ENCODE assay signal across 14 mouse cellular contexts in genomic region chr8:125716613-125717012, GRCm38 (mm10). TPM values are rescaled to one million over a fixed set of nuclear protein-coding genes. Genes with fewer than 3 reads are reported as not detected.
DNase-seq lines count a peak whose midpoint lies in the region; ATAC-seq and TF ChIP-seq lines count a peak whose summit lies in the region.
"Had no signal": no experiment of that assay in that cellular context is flagged by ENCODE, and none has a peak within 500 bp of the region (broad histone marks: within the 10 kb centered on the region; RNA-seq: fewer than 3 reads in every experiment).

No protein-coding gene starts in this region.

- no peak overlapping the region for H3K4me2 ChIP-seq in forebrain, embryonic 13.5 days
- no peak overlapping the region for H3K4me2 ChIP-seq in forebrain, postnatal 0 days (ENCODE audit: low read depth)
- no peak overlapping the region for H3K4me2 ChIP-seq in neural tube, embryonic 14.5 days (ENCODE audit: low read depth, low read length)
- H3K4me2 ChIP-seq: limb, embryonic 12.5 days; liver, embryonic 15.5 days had no signal

- ATAC-seq in forebrain, embryonic 13.5 days: no peak
- no peak for ATAC-seq in forebrain, postnatal 0 days
- ATAC-seq in neural tube, embryonic 14.5 days (ENCODE audit: low read depth): no peak
- no peak for ATAC-seq in megakaryocyte progenitor cell, adult 5-6 weeks (replicated peaks; ENCODE audit: poor library complexity)
- ATAC-seq: inflammation-experienced regulatory T-cells, adult 6 months had no signal

- no peak for TF ChIP-seq CTCF in forebrain, postnatal 0 days (IDR thresholded peaks at IDR 0.05; ENCODE audit: low read depth)

- H3K9me3 ChIP-seq in forebrain, embryonic 13.5 days (replicated peaks): no peaks in the 10 kb centered on the region
- no peaks in the 10 kb centered on the region for H3K9me3 ChIP-seq in forebrain, postnatal 0 days (ENCODE audit: low read length)
- no peaks in the 10 kb centered on the region for H3K9me3 ChIP-seq in neural tube, embryonic 14.5 days (ENCODE audit: control insufficient read depth, low read length)
- H3K9me3 ChIP-seq: limb, embryonic 12.5 days; liver, embryonic 15.5 days had no signal

- no peak overlapping the region for H3K4me3 ChIP-seq in forebrain, embryonic 13.5 days
- no peak overlapping the region for H3K4me3 ChIP-seq in forebrain, postnatal 0 days (ENCODE audit: low read depth, low read length)
- H3K4me3 ChIP-seq in neural tube, embryonic 14.5 days (ENCODE audit: low read depth, low read length): no peak overlapping the region
- H3K4me3 ChIP-seq: limb, embryonic 12.5 days; liver, embryonic 15.5 days; myocyte had no signal

- 41% methylated on average over 7 of the region's 7 CpGs for WGBS in forebrain, embryonic 13.5 days
- 26% methylated on average over 7 of the region's 7 CpGs for WGBS in forebrain, postnatal 0 days
- WGBS in neural tube, embryonic 14.5 days: 18% methylated on average over 7 of the region's 7 CpGs

- peak overlapping the region; percentile 31; the same call in 1 of the 2 replicates for H3K27ac ChIP-seq in forebrain, embryonic 13.5 days
- no peak overlapping the region for H3K27ac ChIP-seq in forebrain, postnatal 0 days (ENCODE audit: low read depth, low read length)
- 0 out of 2 replicates have a peak overlapping the region, but pooled peaks have one; percentile 28 for H3K27ac ChIP-seq in neural tube, embryonic 14.5 days (ENCODE audit: low read depth, low read length)
- H3K27ac ChIP-seq: limb, embryonic 12.5 days; liver, embryonic 15.5 days had no signal

- H3K36me3 ChIP-seq in forebrain, embryonic 13.5 days (ENCODE audit: poor library complexity, severe bottlenecking): no peaks in the 10 kb centered on the region
- no peaks in the 10 kb centered on the region for H3K36me3 ChIP-seq in forebrain, postnatal 0 days (ENCODE audit: insufficient read depth)
- no peaks in the 10 kb centered on the region for H3K36me3 ChIP-seq in neural tube, embryonic 14.5 days (ENCODE audit: control insufficient read depth, insufficient read depth, low read length)
- H3K36me3 ChIP-seq: limb, embryonic 12.5 days; liver, embryonic 15.5 days had no signal

- no peaks in the 10 kb centered on the region for H3K27me3 ChIP-seq in forebrain, embryonic 13.5 days
- no peaks in the 10 kb centered on the region for H3K27me3 ChIP-seq in forebrain, postnatal 0 days (ENCODE audit: insufficient read depth, low read length)
- no peaks in the 10 kb centered on the region for H3K27me3 ChIP-seq in neural tube, embryonic 14.5 days (ENCODE audit: control insufficient read depth, insufficient read depth, low read length)
- H3K27me3 ChIP-seq: limb, embryonic 12.5 days; liver, embryonic 15.5 days had no signal

- H3K4me1 ChIP-seq in forebrain, embryonic 13.5 days: peaks cover 8% of the 10 kb centered on the region
- no peaks in the 10 kb centered on the region for H3K4me1 ChIP-seq in forebrain, postnatal 0 days (ENCODE audit: insufficient read depth)
- peaks cover 9% of the 10 kb centered on the region; the same call in 1 of the 2 replicates for H3K4me1 ChIP-seq in neural tube, embryonic 14.5 days (ENCODE audit: control insufficient read depth, insufficient read depth, low read length)

- H3K9ac ChIP-seq in forebrain, embryonic 13.5 days: no peak overlapping the region
- H3K9ac ChIP-seq in forebrain, postnatal 0 days: no peak overlapping the region
- no peak overlapping the region for H3K9ac ChIP-seq in neural tube, embryonic 14.5 days (replicated peaks; ENCODE audit: low read depth, low read length)
- H3K9ac ChIP-seq: limb, embryonic 12.5 days; liver, embryonic 15.5 days had no signal

- no peak for DNase-seq in forebrain, postnatal 0 days
- no peak for DNase-seq in neural tube, embryonic 10.5 days (ENCODE audit: extremely low spot score, low spot score)
- DNase-seq in kidney, postnatal 36 days: peak; percentile 48 to 59
- DNase-seq in layer of hippocampus, adult 9-11 months: no peak
- no peak for DNase-seq in layer of hippocampus, adult 9-10 months (ENCODE audit: low spot score)
- DNase-seq: cerebellum, adult 2 months; lung, postnatal 36 days had no signal

RNA-seq across cellular contexts. Expression of gene Ntpcr, which starts 13.2 kb away (rescaled TPM):
- 19.6 and 23.4 TPM in 2 replicates for polyA plus RNA-seq in forebrain, embryonic 13.5 days (2015; fragmentation: Nextera tagmentation; extraction: Ambion mirVana)
- total RNA-seq in forebrain, postnatal 0 days (2014; rRNA removed): 26.5 and 34.2 TPM in 2 replicates
- 34.0 and 38.0 TPM in 2 replicates for polyA plus RNA-seq in forebrain, postnatal 0 days (2015; fragmentation: Nextera tagmentation; extraction: Ambion mirVana)
- 36.9 and 39.8 TPM in 2 replicates for polyA plus RNA-seq in neural tube, embryonic 14.5 days (2014; fragmentation: Nextera tagmentation; extraction: Ambion mirVana)
- 50.4 and 51.5 TPM in 2 replicates for total RNA-seq in megakaryocyte progenitor cell, adult 5-6 weeks (2015)
- 26.9 and 31.3 TPM in 2 replicates for total RNA-seq in megakaryocyte progenitor cell, adult 5-6 weeks (2017)

RNA-seq across cellular contexts. Expression of gene Map10, which starts 47.0 kb away (rescaled TPM):
- polyA plus RNA-seq in forebrain, embryonic 13.5 days (2015; fragmentation: Nextera tagmentation; extraction: Ambion mirVana): 8.4 and 8.8 TPM in 2 replicates
- 11.5 and 13.5 TPM in 2 replicates for total RNA-seq in forebrain, postnatal 0 days (2014; rRNA removed)
- 7.3 and 7.6 TPM in 2 replicates for polyA plus RNA-seq in forebrain, postnatal 0 days (2015; fragmentation: Nextera tagmentation; extraction: Ambion mirVana)
- polyA plus RNA-seq in neural tube, embryonic 14.5 days (2014; fragmentation: Nextera tagmentation; extraction: Ambion mirVana): 8.1 and 9.5 TPM in 2 replicates
- 1.2 and 1.3 TPM in 2 replicates for total RNA-seq in megakaryocyte progenitor cell, adult 5-6 weeks (2015)
- total RNA-seq in megakaryocyte progenitor cell, adult 5-6 weeks (2017): 1.1 and 1.3 TPM in 2 replicates
- polyA plus RNA-seq: myocyte had no signal

Comparison
In these comparisons a context has a peak if more than half of its experiments do, and no peak if none do; other contexts are left out.
1. DNase-seq: peak in kidney, postnatal 36 days (2 of 2); none in forebrain, postnatal 0 days (single experiment), neural tube, embryonic 10.5 days (single experiment), layer of hippocampus, adult 9-11 months (single experiment) and layer of hippocampus, adult 9-10 months (single experiment).